ENCODE assay signal across 14 mouse cellular contexts in the genomic region with DNA sequence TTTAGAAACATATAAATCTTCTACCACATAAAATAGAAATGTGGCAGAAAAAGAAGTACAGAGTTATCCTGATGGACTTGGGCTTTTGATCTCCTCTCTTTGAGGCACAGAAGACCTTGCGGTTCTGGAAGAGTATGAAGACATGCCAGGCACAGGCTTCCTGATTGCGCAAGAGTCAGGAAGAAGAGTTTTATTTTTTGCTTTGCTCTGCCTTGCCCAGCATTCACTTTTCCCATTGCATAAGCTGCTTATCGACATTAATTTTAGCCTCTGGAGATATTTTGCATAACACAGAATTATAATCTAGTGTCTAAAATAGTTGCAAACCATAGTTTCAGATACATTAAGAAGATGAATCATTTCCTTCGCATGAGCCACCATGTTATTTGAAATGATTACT.
"Had no signal": no experiment of that assay in that cellular context is flagged by ENCODE, and none has a peak within 500 bp of the region (broad histone marks: within the 10 kb centered on the region; RNA-seq: fewer than 3 reads in every experiment).

No protein-coding gene starts in this region.

- H3K27ac ChIP-seq: kidney, embryonic 15.5 days; limb, embryonic 12.5 days; liver, embryonic 13.5 days; lung, embryonic 15.5 days; midbrain, embryonic 13.5 days; neural tube, embryonic 12.5 days; stomach, postnatal 0 days had no signal

- H3K27me3 ChIP-seq: kidney, embryonic 15.5 days; limb, embryonic 12.5 days; liver, embryonic 13.5 days; lung, embryonic 15.5 days; midbrain, embryonic 13.5 days; neural tube, embryonic 12.5 days had no signal

- H3K4me3 ChIP-seq: kidney, embryonic 15.5 days; limb, embryonic 12.5 days; liver, embryonic 13.5 days; lung, embryonic 15.5 days; midbrain, embryonic 13.5 days; neural tube, embryonic 12.5 days had no signal

- H3K36me3 ChIP-seq: kidney, embryonic 15.5 days; limb, embryonic 12.5 days; liver, embryonic 13.5 days; lung, embryonic 15.5 days; midbrain, embryonic 13.5 days; neural tube, embryonic 12.5 days had no signal

- H3K9me3 ChIP-seq: kidney, embryonic 15.5 days; limb, embryonic 12.5 days; liver, embryonic 13.5 days; lung, embryonic 15.5 days; midbrain, embryonic 13.5 days; neural tube, embryonic 12.5 days had no signal

- DNase-seq: kidney, adult 18-20 months; kidney, postnatal 14 days; liver; liver, embryonic 13.5 days; liver, postnatal 0 days; lung, postnatal 14 days; retina, postnatal 1 day; right cerebral cortex, postnatal 25 days had no signal

- H3K4me1 ChIP-seq: kidney, embryonic 15.5 days; limb, embryonic 12.5 days; liver, embryonic 13.5 days; lung, embryonic 15.5 days; midbrain, embryonic 13.5 days; neural tube, embryonic 12.5 days had no signal

- ATAC-seq: liver, postnatal 0 days; midbrain, embryonic 13.5 days had no signal

- H3K4me2 ChIP-seq: kidney, embryonic 15.5 days; limb, embryonic 12.5 days; liver, embryonic 13.5 days; lung, embryonic 15.5 days; midbrain, embryonic 13.5 days; neural tube, embryonic 12.5 days had no signal

- H3K9ac ChIP-seq: kidney, embryonic 15.5 days; limb, embryonic 12.5 days; liver, embryonic 13.5 days; liver, postnatal 0 days; lung, embryonic 15.5 days; midbrain, embryonic 13.5 days; neural tube, embryonic 12.5 days had no signal
